Mouse (Mus musculus): ENCODE results near the gene Zbtb39.

GRCm38 (mm10) chr10:127745886-127746285 is 6.5 kb downstream of the Zbtb39 start:
- TF ChIP-seq POLR2A (IDR thresholded peaks at IDR 0.05; ENCODE audit: control insufficient read depth, extremely low read depth, insufficient read depth, low read length, poor library complexity), result no peak
- TF ChIP-seq CTCF (IDR thresholded peaks at IDR 0.05; ENCODE audit: borderline replicate concordance, control insufficient read depth, extremely low read depth, insufficient read depth, low read length, poor library complexity), result no peak

All from thymus, adult 2 months (tissue).